Mouse (Mus musculus): ENCODE measurements around the gene Nfkb1. TPM values are rescaled to one million over a fixed set of nuclear protein-coding genes. Genes with fewer than 3 reads are reported as not detected.

Nfkb1 gene
- polyA plus RNA-seq, 1 experiment from 2014 or later = 9.4 TPM

DNA sequence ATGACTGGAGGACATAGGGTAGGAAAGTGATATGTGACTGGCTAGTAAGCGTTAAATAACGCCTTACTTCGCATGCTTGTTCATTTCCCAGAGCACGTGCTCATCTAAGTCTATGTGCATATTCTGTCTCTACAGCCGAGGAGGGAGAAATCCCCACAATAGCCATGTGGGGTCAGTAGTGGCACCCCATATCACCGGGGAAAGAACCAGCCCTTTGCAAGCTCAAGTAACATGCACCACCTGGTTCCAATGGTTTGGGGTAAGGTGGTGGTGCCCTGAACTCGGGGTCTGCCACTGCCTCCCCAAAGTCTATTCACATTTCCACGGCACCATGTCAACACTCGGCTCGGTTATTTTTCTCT, 60.3 kb downstream of the Nfkb1 start:
- H3K4me1 ChIP-seq (replicated peaks) = 0 out of 2 replicates have a peak, but pooled peaks cover 4% of the 10 kb centered on the region
- H3K36me3 ChIP-seq = peaks cover 22% of the 10 kb centered on the region
- no peaks in the 10 kb centered on the region for H3K9me3 ChIP-seq
- no peak for DNase-seq (ENCODE audit: low spot score)
- no peak overlapping the region for H3K27ac ChIP-seq
- 67% methylated on average over 10 of the region's 10 CpGs for WGBS
- H3K4me3 ChIP-seq = no peak overlapping the region
- H3K27me3 ChIP-seq (ENCODE audit: insufficient read depth, poor library complexity, severe bottlenecking) = no peaks in the 10 kb centered on the region

DNA sequence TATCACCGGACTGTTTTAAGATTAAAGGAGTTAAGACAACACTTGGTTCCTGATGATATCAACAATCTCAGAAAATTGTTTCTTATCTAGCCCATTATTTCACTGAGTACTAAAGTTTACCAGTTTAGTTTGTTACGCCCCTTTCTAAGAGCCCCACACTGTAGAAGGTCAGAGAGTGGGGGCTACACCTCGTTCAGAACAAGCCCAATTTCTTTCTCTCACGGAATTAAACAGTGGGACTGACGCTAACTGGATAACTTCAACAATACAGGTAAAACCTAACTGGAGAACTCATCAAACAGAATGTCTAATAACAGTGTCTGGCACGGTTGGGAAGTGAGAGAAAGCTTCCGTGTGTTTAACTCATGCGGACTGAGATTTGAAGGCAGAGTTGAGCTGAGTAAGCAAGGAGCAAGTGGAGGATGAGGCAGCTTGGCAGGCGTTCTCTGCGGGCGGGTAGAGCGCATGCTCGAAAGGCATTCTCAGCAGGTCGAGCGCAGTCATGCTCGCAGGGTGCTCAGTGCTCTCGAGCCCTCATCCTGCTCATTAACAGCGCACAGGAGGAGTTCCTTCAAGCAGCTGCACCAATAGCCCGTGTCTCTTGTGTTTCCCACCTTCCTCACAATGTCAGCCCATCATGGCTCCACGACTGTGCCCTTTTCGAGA, 60.8 kb downstream of the Nfkb1 start:
- H3K36me3 ChIP-seq = peaks cover 23% of the 10 kb centered on the region
- no peak overlapping the region for H3K27ac ChIP-seq
- no peaks in the 10 kb centered on the region for H3K27me3 ChIP-seq (ENCODE audit: insufficient read depth, poor library complexity, severe bottlenecking)
- DNase-seq (ENCODE audit: low spot score) = no peak
- H3K4me1 ChIP-seq (replicated peaks) = 0 out of 2 replicates have a peak, but pooled peaks cover 4% of the 10 kb centered on the region
- H3K9me3 ChIP-seq = no peaks in the 10 kb centered on the region
- 72% methylated on average over 21 of the region's 21 CpGs for WGBS
- no peak overlapping the region for H3K4me3 ChIP-seq

DNA sequence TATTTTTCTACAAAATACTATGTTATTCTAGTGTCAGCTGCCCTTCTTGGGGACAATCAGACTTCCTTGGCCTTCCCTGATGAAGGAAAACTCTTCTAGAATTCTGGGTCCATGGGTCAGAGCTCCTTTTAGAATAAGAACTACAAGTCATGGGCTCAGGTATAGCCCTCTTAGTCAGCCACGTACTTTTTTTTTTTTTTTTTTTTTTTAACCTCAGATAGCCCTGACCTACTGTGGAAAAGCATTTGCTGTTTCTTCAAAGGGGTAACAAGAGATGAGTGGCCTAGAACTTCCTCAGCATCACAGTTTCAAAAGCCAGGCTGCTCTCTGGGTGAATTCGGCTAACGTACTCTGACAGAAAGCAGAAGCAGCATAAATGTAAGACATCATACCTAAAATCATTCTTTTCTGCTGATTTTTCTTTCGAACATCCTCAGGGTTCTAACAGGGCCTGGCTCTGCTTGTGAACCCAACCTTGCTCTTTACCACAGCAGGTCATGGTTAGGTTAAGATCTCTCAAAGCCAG, 61.5 kb downstream of the Nfkb1 start:
- 0 out of 2 replicates have a peak, but pooled peaks cover 4% of the 10 kb centered on the region for H3K4me1 ChIP-seq (replicated peaks)
- no peak for DNase-seq (ENCODE audit: low spot score)
- WGBS = 95% methylated on average over 4 of the region's 4 CpGs

DNA sequence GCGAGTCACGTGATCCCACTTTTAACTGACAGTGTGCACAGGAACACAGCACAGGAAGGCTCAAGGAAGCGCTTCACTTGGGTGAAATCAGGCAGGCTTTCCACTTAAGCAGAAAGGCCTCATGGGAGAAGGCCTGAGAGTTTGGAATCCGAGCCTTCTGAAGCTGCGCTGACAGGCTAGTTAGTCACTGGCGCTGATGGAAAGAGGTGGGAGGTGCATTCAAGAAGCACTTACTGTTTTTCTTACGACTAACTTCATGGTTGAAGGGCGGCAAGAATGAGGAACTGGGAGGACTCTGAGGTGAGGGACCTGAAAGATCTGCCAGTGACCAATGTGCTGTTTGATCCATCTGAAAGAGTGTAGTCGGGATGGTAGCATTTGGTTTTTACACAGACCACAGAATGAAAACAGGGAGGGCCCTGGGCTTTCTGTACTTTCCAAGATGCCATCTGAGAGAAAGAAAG, 62.6 kb downstream of the Nfkb1 start:
- peaks cover 33% of the 10 kb centered on the region for H3K36me3 ChIP-seq
- DNase-seq (ENCODE audit: low spot score) = no peak
- H3K4me3 ChIP-seq = no peak overlapping the region
- H3K27me3 ChIP-seq (ENCODE audit: insufficient read depth, poor library complexity, severe bottlenecking) = no peaks in the 10 kb centered on the region
- no peaks in the 10 kb centered on the region for H3K9me3 ChIP-seq
- H3K4me1 ChIP-seq (replicated peaks) = 0 out of 2 replicates have a peak, but pooled peaks cover 4% of the 10 kb centered on the region
- 80% methylated on average over 9 of the region's 9 CpGs for WGBS
- H3K27ac ChIP-seq = no peak overlapping the region

More for the DNA sequence above, 61.5 kb downstream of the Nfkb1 start:
- Histone ChIP-seq H3K27me3 (ENCODE audit: insufficient read depth, poor library complexity, severe bottlenecking) (no peaks in the 10 kb centered on the region), H3K36me3 (peaks cover 28% of the 10 kb centered on the region), H3K27ac (no peak overlapping the region), H3K4me3 (no peak overlapping the region), H3K9me3 (no peaks in the 10 kb centered on the region)

DNA sequence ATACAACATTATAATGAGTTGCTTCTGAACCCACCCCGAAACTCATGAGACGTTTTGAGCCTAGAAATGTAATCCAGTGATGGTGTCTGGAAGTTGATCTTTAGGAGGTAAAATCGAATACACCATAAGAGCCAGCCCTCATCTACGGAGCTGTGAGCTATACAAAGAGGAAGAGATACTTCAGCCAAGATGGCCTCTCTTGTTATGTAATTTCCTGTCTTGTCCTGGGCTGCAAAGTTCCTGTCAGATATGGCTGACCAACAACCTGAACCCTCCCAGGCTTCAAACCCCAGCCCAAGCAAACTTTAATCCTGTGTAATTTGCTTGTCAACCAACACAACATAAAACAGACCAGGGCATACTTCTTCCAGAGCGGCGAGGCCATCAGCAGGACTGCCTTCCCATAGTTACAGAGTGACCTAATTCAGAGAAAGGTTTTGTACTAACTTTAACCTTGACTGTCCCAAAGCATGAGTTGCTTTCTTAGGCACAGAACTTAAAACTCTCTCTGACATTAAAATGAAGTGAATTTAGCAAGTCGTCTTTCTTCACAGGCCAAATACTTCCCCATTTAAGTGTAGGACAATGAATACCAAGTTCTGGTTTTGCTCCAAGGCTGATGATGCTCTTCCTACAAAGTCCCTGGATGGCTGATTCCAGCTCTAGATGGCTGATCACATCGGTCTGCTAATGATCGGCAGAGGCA, 63.2 kb downstream of the Nfkb1 start:
- Histone ChIP-seq H3K27ac (no peak overlapping the region), H3K9me3 (no peaks in the 10 kb centered on the region), H3K4me3 (no peak overlapping the region), H3K4me1 (replicated peaks) (0 out of 2 replicates have a peak, but pooled peaks cover 4% of the 10 kb centered on the region), H3K27me3 (ENCODE audit: insufficient read depth, poor library complexity, severe bottlenecking) (no peaks in the 10 kb centered on the region), H3K36me3 (peaks cover 33% of the 10 kb centered on the region)
- WGBS = 89% methylated on average over 9 of the region's 9 CpGs
- no peak for DNase-seq (ENCODE audit: low spot score)

DNA sequence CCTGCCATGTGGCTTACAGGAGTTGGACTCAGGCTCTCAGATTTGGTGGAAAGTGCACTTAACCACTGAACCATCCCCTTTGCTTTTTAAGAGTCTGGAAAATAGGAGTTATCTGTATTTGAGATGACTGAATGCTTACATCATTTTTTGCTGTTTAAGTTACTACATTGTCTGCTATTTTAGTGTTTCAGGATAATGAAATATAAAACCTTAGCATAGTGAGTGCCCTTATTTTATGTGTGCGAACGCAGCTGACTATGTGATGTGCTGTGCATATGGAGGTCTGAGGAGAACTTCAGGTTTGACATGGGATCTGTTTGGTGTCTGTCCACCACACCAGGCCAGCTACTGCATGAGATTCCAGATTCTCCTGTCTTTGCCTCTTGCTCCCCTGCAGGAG, 66.1 kb downstream of the Nfkb1 start:
- no peak for DNase-seq (ENCODE audit: low spot score)
- Histone ChIP-seq H3K9me3 (no peaks in the 10 kb centered on the region), H3K27me3 (ENCODE audit: insufficient read depth, poor library complexity, severe bottlenecking) (no peaks in the 10 kb centered on the region), H3K4me1 (replicated peaks) (no peaks in the 10 kb centered on the region), H3K4me3 (no peak overlapping the region), H3K36me3 (peaks cover 39% of the 10 kb centered on the region), H3K27ac (no peak overlapping the region)
- 97% methylated on average over 2 of the region's 2 CpGs for WGBS

DNA sequence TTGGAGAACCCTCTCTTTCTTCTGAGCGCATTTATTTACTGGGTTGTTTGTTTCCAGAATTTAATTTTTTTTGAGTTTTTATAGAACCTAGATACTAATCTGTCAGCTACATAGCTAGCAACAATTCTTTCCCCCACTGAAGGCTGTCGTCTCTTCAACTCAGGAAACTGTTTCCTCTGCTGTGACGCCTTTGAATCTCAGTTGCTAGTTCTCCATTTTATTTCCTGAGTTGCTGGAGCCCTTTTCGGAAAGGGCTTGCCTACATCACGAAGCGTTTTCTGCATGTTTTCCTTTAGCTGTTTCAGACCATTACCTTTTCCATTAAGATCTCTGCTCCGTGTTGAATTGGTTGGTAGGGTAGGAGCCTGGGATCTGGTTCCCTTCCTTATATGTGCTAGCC, 74.6 kb downstream of the Nfkb1 start:
- H3K27ac ChIP-seq = no peak overlapping the region
- no peaks in the 10 kb centered on the region for H3K9me3 ChIP-seq
- peaks cover 66% of the 10 kb centered on the region for H3K36me3 ChIP-seq
- no peak overlapping the region for H3K4me3 ChIP-seq
- no peak for DNase-seq (ENCODE audit: low spot score)
- no peaks in the 10 kb centered on the region for H3K27me3 ChIP-seq (ENCODE audit: insufficient read depth, poor library complexity, severe bottlenecking)
- 91% methylated on average over 7 of the region's 7 CpGs for WGBS
- H3K4me1 ChIP-seq (replicated peaks) = no peaks in the 10 kb centered on the region

DNA sequence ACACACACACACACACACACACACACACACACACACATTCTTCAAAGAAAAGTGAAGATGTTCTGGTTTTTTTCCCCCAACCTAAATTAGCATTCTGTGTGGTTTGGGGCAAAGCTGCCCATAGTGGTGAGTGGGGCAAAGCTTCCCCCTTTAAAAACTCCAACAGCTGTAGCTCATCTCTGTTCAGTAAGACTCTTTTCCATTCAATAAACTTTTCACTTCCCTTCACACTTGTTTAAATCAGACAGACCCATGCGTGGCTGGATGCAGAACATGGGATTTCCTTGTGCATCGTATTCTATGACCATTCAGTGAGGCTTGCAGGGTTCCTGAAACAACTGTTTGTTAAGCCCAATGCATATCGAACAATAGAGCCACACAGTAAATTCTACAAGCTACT, 77.0 kb downstream of the Nfkb1 start:
- 90% methylated on average over 3 of the region's 3 CpGs for WGBS

DNA sequence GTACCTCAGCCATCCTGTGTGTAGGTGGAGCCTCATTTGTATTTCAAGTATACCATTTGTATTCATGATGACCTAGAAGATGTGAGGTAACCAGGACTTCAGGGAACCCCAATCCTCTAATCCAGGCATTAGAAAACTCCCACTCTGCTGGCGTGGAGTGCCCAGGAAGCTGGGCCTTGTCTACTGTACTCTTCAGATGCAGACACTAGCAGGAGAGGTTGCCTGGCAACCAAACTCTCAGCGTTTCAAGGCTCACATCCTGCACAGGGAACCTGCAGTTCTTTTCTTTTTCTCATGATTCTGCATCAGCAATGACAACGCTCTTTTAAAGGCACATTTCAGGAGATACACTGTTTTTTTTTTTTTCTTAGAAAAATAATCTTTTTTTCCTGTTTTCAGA, 81.1 kb downstream of the Nfkb1 start:
- 66% methylated on average over 3 of the region's 3 CpGs for WGBS
- H3K36me3 ChIP-seq = peaks cover 66% of the 10 kb centered on the region
- no peak for DNase-seq (ENCODE audit: low spot score)

More for the DNA sequence above, 77.0 kb downstream of the Nfkb1 start:
- no peak overlapping the region for H3K4me3 ChIP-seq
- H3K27ac ChIP-seq = no peak overlapping the region
- peaks cover 79% of the 10 kb centered on the region for H3K36me3 ChIP-seq
- no peaks in the 10 kb centered on the region for H3K9me3 ChIP-seq
- no peak for DNase-seq (ENCODE audit: low spot score)
- no peaks in the 10 kb centered on the region for H3K4me1 ChIP-seq (replicated peaks)
- no peaks in the 10 kb centered on the region for H3K27me3 ChIP-seq (ENCODE audit: insufficient read depth, poor library complexity, severe bottlenecking)

DNA sequence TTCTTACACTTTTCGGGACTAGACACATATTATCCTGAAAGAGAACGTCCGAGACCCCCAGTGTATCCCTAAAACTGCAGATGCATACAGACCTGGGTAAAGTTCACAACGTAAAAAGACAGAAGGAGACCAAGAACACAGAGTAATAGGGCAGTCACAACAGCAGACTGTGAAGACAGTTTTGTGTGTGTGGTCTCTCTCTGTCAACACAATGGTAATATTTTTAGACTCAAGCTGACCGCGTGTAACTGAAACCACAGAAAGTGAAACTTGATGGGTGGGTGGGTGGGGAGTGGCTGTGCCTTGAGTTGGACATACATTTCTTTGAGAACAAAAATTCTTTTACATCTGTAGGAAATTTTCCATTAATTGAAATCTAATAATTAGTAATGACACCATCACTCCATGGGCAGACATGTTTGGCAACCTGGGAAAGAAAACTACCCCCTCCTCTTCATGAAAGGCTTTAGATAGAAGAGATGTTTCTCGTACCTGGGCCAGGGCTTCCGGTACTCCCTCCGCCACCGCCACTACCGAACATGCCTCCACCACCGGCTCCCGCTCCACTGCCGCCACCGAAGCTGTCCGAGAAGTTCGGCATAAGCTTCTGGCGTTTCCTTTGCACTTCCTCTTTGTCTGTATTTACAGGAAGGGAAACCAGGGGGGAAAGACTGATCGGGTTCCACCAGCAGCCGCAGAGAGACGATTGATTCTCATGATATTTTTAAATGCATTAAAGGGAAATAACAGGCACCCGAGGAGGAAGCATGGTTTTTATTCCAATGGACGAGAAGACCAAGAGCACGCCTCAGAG, 83.5 kb downstream of the Nfkb1 start:
- peaks cover 67% of the 10 kb centered on the region for H3K36me3 ChIP-seq
- WGBS = 92% methylated on average over 24 of the region's 24 CpGs
- DNase-seq (ENCODE audit: low spot score) = no peak
- H3K4me1 ChIP-seq (replicated peaks) = no peaks in the 10 kb centered on the region
- H3K27me3 ChIP-seq (ENCODE audit: insufficient read depth, poor library complexity, severe bottlenecking) = no peaks in the 10 kb centered on the region
- H3K9me3 ChIP-seq = no peaks in the 10 kb centered on the region
- no peak overlapping the region for H3K27ac ChIP-seq
- no peak overlapping the region for H3K4me3 ChIP-seq

More for the DNA sequence above, 81.1 kb downstream of the Nfkb1 start:
- Histone ChIP-seq H3K4me3 (no peak overlapping the region), H3K27ac (no peak overlapping the region), H3K4me1 (replicated peaks) (no peaks in the 10 kb centered on the region), H3K27me3 (ENCODE audit: insufficient read depth, poor library complexity, severe bottlenecking) (no peaks in the 10 kb centered on the region), H3K9me3 (no peaks in the 10 kb centered on the region)

DNA sequence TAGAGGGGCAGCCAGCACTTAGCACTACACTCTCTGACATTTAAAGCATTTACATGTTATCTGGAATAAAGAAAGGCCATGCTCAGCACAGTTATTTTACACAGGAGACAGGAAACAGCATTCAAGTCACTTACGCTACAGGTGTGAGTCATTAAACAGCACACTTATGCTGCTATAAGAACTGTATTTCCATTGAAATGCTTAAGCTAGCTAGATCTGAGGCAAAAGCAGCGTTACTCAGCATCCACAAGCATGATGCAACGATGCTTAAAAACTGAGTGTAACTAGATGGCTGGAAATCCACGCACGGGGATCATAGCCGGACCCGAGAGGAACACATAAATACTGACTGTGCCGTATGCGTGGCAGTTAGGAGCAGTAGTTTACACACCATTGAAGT, 84.3 kb downstream of the Nfkb1 start:
- 93% methylated on average over 9 of the region's 9 CpGs for WGBS
- no peak for DNase-seq (ENCODE audit: low spot score)
- H3K9me3 ChIP-seq = no peaks in the 10 kb centered on the region

DNA sequence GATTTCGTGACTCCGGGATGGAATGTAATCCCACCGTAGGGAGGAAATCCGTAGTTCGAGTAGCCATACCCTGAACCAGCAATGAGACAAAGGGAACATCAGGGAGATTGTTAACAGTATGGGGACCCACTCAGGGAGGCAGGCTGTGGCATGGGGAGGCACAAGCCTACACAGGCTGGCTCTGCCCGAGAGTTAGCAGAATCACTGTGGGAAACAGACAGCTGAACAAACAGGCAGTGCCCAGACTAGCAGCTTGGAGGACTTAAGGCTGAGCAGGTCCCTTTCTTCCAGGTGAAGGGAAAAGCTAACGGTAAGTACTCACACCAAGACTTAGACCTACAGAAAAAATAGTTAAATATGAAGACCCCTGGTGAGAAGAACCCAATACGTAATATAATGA, 84.8 kb downstream of the Nfkb1 start:
- Histone ChIP-seq H3K9me3 (no peaks in the 10 kb centered on the region), H3K36me3 (peaks cover 68% of the 10 kb centered on the region), H3K27me3 (ENCODE audit: insufficient read depth, poor library complexity, severe bottlenecking) (no peaks in the 10 kb centered on the region), H3K27ac (no peak overlapping the region), H3K4me3 (no peak overlapping the region), H3K4me1 (replicated peaks) (no peaks in the 10 kb centered on the region)
- DNase-seq (ENCODE audit: low spot score) = no peak
- 93% methylated on average over 8 of the region's 8 CpGs for WGBS

More for the DNA sequence above, 84.3 kb downstream of the Nfkb1 start:
- no peaks in the 10 kb centered on the region for H3K27me3 ChIP-seq (ENCODE audit: insufficient read depth, poor library complexity, severe bottlenecking)
- H3K4me3 ChIP-seq = no peak overlapping the region
- peaks cover 67% of the 10 kb centered on the region for H3K36me3 ChIP-seq
- H3K27ac ChIP-seq = no peak overlapping the region
- H3K4me1 ChIP-seq (replicated peaks) = no peaks in the 10 kb centered on the region

All from hindbrain, embryonic 10.5 days (tissue).